Mouse (Mus musculus) effector memory CD4-positive, alpha-beta T cell, adult 7 months (primary cell): ENCODE results near the gene Srm. TPM values are rescaled to one million over a fixed set of nuclear protein-coding genes. Genes with fewer than 3 reads are reported as not detected.

ENCODE experiments used
- polyA plus RNA-seq: library from polyadenylated mRNA; unstranded; fragments of 100-300 nt; shearing (Covaris generic); gene quantifications from one replicate; pipeline ENCODE4 v1.2.1, GENCODE M21; 2017

Srm gene
- polyA plus RNA-seq = 27.3 TPM

DNA sequence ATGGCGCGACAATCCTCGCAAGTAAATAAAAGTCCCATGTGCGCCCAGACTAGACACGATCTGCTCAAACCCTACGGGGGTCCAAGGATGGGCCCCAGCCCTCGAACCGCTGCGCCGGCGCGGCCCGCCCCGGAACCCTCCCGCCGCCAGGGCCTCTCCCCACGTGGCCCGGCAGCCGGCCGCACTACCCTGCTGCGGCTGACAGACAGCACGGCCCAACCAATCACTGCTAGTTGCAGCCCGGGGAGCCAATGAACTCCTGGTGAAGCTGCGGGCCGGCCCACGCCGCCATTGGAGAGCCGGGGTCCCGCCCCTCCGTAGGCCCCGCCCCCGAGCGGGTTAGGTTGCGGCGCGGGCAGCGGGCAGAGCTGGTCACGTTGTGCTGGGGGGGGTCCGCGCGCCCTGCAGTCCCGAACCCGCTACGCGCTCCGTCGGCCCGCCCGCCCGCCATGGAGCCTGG lies at the start of gene Srm:
Gene Srm (plus strand): TSS at position 333 of the 460 bp plus-strand sequence.

GRCm38 (mm10) chr4:148558297-148559000 lies 32.9 kb upstream of the Srm start, which contains the start of gene Exosc10:
Gene Exosc10 (plus strand): TSS chr4:148558429.

GRCm38 (mm10) chr4:148602357-148603120 lies 11.2 kb downstream of the Srm start, which contains the start of gene Masp2:
Gene Masp2 (plus strand): TSS chr4:148602554.

GRCm38 (mm10) chr4:148626623-148627185 lies 35.4 kb downstream of the Srm start, which contains the start of gene Tardbp:
Gene Tardbp (minus strand): TSS chr4:148627019.

GRCm38 (mm10) chr4:148643291-148644156 lies 52.2 kb downstream of the Srm start, which contains the start of gene Gm572:
Gene Gm572 (plus strand): TSS chr4:148643317.

Other genes starting within 250 kb of the Srm start
- gene Ubiad1, start 146.7 kb upstream of the Srm start, polyA plus RNA-seq = 6.9 TPM
- gene Mtor, start 142.9 kb upstream of the Srm start, polyA plus RNA-seq = 14.6 TPM
- 0.35 TPM for gene Angptl7, start 91.0 kb upstream of the Srm start, polyA plus RNA-seq
- 91.6 TPM for gene Exosc10, start 33.1 kb upstream of the Srm start, polyA plus RNA-seq
- gene Masp2, start 11.1 kb downstream of the Srm start, polyA plus RNA-seq = not detected
- gene Tardbp, start 35.5 kb downstream of the Srm start, polyA plus RNA-seq = 230 TPM
- gene Gm572, start 51.8 kb downstream of the Srm start, polyA plus RNA-seq = not detected
- gene Casz1, start 212.9 kb downstream of the Srm start, polyA plus RNA-seq = 11.1 TPM